Mouse (Mus musculus) erythroid progenitor cell, adult 5-6 weeks (primary cell): ENCODE measurements around the gene Zfp420. TPM values are rescaled to one million over a fixed set of nuclear protein-coding genes. Genes with fewer than 3 reads are reported as not detected.
"Not testable (repeated sequence)": the region's sequence is repeated elsewhere in the genome, so short reads cannot be mapped to it uniquely, and the experiment has no call there.

Source experiments
- ATAC-seq: replicated peaks from 2 replicates; pipeline ENCODE4 v1.8.0; 2016; ENCODE audit warnings: moderate number of reproducible peaks, mild to moderate bottlenecking, moderate TSS enrichment, inconsistent platforms; ENCODE audit not compliant: poor library complexity, low FRiP score, severe bottlenecking
- total RNA-seq, 2 experiments: library from RNA; stranded (forward) in 1 of 2; stranded (reverse) in 1 of 2; fragments of 150-400 nt in 1 of 2; fragments of 186-747, 209-891 nt in 1 of 2; gene quantifications; 2 replicates each; pipeline versions ENCODE4 v1.2.3 to v1.2.4; 2015 to 2017; ENCODE audit warnings: low replicate concordance in 2 of 2

Zfp420 gene
- total RNA-seq (2015; ENCODE audit: low replicate concordance) (1.1 and 2.9 TPM in 2 replicates), total RNA-seq (2017; ENCODE audit: low replicate concordance) (0.51 TPM in 1 of 2 replicates, not detected in the other)

- ATAC-seq, result peak; percentile 30; the same call in 1 of the 2 replicates
These were observed at the start of gene Zfp420 for GRCm38 (mm10) chr7:29859532-29860517. Gene Zfp420, plus strand, starts transcription at chr7:29859979.

GRCm38 (mm10) chr7:29812244-29812643 is 47.5 kb upstream of the Zfp420 start:
- ATAC-seq, result no peak

DNA sequence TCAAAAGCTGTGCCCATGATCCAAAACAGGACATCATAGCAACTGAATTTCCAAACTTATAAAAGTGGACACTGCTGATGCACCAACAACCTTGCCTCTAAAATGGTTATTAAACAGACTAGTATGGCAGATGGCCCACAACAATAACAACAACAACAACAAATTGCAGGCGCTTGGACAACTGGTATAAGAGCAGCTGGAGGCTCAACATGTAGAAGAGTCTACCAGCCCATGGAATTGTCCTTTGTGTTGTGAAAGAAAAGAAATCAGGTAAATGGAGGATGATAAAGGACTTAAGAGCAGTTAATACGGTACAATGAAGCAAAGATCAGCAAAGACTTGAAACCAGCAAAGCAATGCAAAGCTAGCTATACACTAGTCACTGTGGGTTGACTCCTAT is 45.4 kb upstream of the Zfp420 start:
- no peak for ATAC-seq

DNA sequence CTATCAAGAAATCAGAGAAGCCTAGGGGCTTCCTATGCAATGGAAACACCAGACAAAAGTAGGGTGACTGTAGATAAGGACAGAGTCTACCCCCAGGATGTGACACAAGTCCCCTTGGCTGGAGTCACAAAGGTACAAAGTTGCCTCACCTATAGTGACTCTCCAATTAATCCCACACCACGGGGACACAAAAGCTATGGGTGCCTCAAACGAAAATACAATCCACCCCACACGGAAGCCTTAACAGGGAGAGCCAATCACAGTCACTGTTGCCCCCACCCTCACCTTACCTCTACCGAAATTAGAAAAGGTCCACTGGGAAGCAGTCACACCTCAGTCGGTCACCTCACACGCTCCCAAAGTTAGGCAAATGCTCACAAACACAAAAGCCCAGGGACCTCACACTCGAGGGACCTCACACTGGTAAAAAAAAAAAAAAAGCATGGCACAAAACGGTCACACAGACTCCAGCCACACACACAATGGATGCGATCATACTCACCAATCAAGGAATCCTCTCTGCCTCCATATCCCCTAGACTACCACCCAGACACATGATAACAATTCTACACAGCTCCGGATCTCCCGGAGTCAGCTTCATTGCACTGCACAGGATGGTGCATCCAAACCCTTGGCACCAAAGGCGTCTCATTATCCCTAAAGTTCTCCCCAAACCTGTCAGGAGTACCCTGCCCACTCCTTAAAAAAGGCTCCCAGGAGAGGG is 44.6 kb upstream of the Zfp420 start:
- peak; percentile 32 for ATAC-seq

GRCm38 (mm10) chr7:29815910-29816429 is 43.8 kb upstream of the Zfp420 start, which contains the start of gene Zfp790:
Gene Zfp790, plus strand, starts transcription at chr7:29816114.
- ATAC-seq, result peak; percentile 92

- ATAC-seq, result peak; percentile 74
These were observed 41.0 kb upstream of the Zfp420 start for GRCm38 (mm10) chr7:29818619-29819254.

DNA sequence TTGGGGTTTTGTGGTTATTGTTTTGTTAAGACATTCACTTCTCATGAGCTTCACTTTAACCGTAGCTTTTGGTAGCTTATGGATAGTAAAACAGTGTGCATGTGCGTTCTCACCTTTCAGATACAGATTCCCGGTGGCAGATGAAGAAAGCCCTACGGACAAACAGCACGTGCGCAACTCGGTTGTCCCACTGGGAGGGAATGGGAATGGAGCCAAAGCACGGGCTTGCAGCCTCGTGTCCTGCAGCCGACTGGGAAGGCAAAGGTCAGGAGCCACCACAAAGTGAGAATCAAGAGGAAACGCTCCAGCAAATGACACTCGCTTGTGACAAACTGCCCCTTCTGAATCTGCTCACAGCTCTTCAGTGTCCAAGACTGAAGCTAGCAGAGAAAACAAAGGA is 31.8 kb upstream of the Zfp420 start:
- ATAC-seq, result no peak

- ATAC-seq, result no peak
These were observed 30.0 kb upstream of the Zfp420 start for GRCm38 (mm10) chr7:29829804-29830203.

- ATAC-seq, result no peak
These were observed 23.0 kb upstream of the Zfp420 start for GRCm38 (mm10) chr7:29836816-29837215.

DNA sequence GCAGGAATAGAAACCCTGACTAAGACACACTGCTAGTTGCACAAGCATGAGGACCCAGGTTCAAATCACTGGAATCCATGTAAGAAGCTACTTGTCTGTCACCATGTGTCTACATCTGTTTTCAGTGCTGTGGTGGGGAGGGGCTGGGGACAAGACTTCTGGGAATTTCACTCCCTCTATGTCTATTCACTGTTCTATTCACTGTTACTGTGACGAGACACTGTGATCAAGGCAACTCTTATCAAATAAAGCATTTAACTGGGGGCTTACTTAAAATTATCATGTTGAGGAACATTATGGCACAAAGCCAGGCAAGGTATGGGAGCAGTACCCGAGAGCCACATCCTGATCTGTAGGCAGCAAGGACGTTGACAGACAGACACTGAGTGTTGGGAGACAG is 20.5 kb upstream of the Zfp420 start:
- ATAC-seq, result no peak

- ATAC-seq, result no peak
These were observed 17.7 kb upstream of the Zfp420 start for GRCm38 (mm10) chr7:29842105-29842504.

- ATAC-seq, result no peak
These were observed 15.2 kb upstream of the Zfp420 start for GRCm38 (mm10) chr7:29844616-29845015.

- ATAC-seq, result no peak
These were observed 7.0 kb upstream of the Zfp420 start for GRCm38 (mm10) chr7:29852831-29853218.

GRCm38 (mm10) chr7:29853219-29853842 is 6.4 kb upstream of the Zfp420 start, which contains the start of gene Zfp940:
Gene Zfp940, minus strand, starts transcription at chr7:29853669.
- ATAC-seq, result peak; percentile 61

DNA sequence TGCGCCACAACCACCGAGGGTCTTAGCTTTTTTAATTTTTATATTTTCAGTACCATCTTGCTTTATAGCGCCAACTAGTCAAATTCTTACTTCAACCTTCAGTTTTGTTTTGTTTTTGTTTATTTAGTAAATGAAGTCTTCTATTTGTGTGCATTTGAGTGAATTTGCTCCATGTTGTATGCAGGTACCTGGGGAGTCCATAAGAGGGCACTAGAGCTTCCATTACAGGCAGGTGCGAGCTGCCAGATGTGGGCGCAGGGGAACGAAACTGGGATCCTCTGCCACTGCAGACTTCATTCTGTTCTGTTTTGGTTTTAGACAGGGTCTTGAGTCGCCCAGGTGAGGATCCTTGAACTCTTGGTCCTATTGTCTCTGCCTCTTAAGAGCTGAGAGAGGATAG is 1.9 kb downstream of the Zfp420 start:
- no peak for ATAC-seq

GRCm38 (mm10) chr7:29874256-29874655 is 14.5 kb downstream of the Zfp420 start:
- no peak for ATAC-seq

DNA sequence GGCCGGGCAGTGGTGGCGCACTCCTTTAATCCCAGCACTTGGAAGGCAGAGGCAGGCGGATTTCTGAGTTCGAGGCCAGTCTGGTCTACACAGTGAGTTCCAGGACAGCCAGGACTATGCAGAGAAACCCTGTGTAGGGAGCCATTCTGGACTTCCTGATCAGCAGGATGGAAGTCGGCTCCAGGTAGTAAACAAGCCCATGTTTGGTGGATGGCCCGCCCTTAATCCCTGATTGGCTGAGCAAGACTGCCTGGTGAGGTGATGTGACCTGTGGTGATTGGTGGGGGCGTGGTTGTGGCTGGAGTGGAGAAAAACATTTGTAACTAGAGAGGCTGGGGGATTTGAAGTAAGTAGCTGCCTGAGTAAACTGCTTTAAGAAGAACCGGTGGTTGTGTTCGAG is 17.8 kb downstream of the Zfp420 start:
- not testable (repeated sequence) for ATAC-seq

- ATAC-seq, result no peak
These were observed 20.3 kb downstream of the Zfp420 start for GRCm38 (mm10) chr7:29880056-29880455.

DNA sequence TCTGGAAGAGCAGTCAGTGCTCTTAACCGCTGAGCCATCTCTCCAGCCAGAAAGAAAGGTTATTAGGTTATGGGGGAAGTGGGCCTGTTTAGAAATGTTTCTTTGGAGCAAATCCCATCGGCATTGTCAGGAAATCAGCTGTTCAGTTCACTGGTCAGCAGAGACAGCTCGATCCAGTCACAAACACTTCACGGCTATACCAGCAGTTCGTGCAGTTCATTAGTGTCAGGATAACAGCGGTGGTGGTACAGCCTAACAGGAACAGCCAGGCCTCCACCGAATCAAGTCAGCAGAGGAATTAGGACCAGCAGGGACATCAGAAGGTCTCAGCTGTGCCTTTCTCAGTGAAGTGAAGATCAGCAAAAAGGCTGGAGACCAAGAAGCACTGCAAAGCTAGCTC is 21.1 kb downstream of the Zfp420 start:
- ATAC-seq, result no peak
